Mouse (Mus musculus) stomach, postnatal 0 days (tissue): ENCODE measurements around the gene Wwox. TPM values are rescaled to one million over a fixed set of nuclear protein-coding genes. Genes with fewer than 3 reads are reported as not detected.

Experiments
- ATAC-seq: fragments of 200-750 bp; cut with Nextera tagmentation; 2 replicates; pipeline ENCODE4 v1.8.0; 2017; ENCODE audit not compliant: low FRiP score, low TSS enrichment
- DNase-seq: peaks from one replicate; pipeline ENCODE4 v3.0.0-alpha.2; 2016; ENCODE audit warnings: low spot score
- H3K27ac ChIP-seq: fragments of 300-500 bp; sonication (generic); replicated peaks from 2 replicates; pipeline ENCODE4 v1.5.1; 2014; ENCODE audit warnings: mild to moderate bottlenecking, control low read depth
- H3K27me3 ChIP-seq: fragments of 300-500 bp; sonication (generic); 2 replicates; pipeline ENCODE4 v1.6.1; 2014; ENCODE audit warnings: low read length; ENCODE audit not compliant: control insufficient read depth, insufficient read depth
- H3K36me3 ChIP-seq: fragments of 300-500 bp; sonication (generic); 2 replicates; pipeline ENCODE4 v1.6.1; 2014; ENCODE audit warnings: low read length, mixed read lengths; ENCODE audit not compliant: control insufficient read depth, insufficient read depth
- H3K4me1 ChIP-seq: fragments of 300-500 bp; sonication (generic); replicated peaks from 2 replicates; pipeline ENCODE4 v1.6.1; 2014; ENCODE audit warnings: antibody characterized with exemption; ENCODE audit not compliant: control insufficient read depth, insufficient read depth
- H3K4me2 ChIP-seq: fragments of 300-500 bp; sonication (generic); replicated peaks from 2 replicates; pipeline ENCODE4 v1.6.1; 2014; ENCODE audit warnings: low read depth, mild to moderate bottlenecking, control low read depth, moderate library complexity
- H3K4me3 ChIP-seq: fragments of 300-500 bp; sonication (generic); 2 replicates; pipeline ENCODE4 v1.5.1; 2014; ENCODE audit warnings: low read depth, low read length, control low read depth
- H3K9ac ChIP-seq: fragments of 300-500 bp; sonication (generic); 2 replicates; pipeline ENCODE4 v1.6.1; 2014; ENCODE audit warnings: mild to moderate bottlenecking, low read length, control low read depth, mixed read lengths
- H3K9me3 ChIP-seq: fragments of 300-500 bp; sonication (generic); 2 replicates; pipeline ENCODE4 v1.6.1; 2016; ENCODE audit warnings: low read length; ENCODE audit not compliant: control insufficient read depth
- CTCF ChIP-seq: IDR thresholded peaks from 2 replicates; pipeline ENCODE4 v1.5.1; 2016; ENCODE audit warnings: antibody characterized with exemption, low read depth, mild to moderate bottlenecking, moderate library complexity
- EP300 ChIP-seq: optimal IDR thresholded peaks from 2 replicates; pipeline ENCODE3; 2016; ENCODE audit warnings: antibody characterized with exemption
- WGBS: fragments of 180-500 bp; shearing (Covaris S2); extraction: QIAGEN DNeasy Blood & Tissue Kit; methylation state at CpG from one replicate; pipeline ENCODE4 v1.1.7; 2014; 5-methylcytosine and 5-hydroxymethylcytosine counted together
- polyA plus RNA-seq: library from polyadenylated mRNA; unstranded; fragments of >200 nt; fragmentation: Nextera tagmentation; extraction: Ambion mirVana; gene quantifications from 2 replicates; pipeline ENCODE4 v1.2.1, GENCODE M21; 2015

Gene Wwox
- polyA plus RNA-seq, 1 experiment from 2014 or later, result 9.2 TPM

DNA sequence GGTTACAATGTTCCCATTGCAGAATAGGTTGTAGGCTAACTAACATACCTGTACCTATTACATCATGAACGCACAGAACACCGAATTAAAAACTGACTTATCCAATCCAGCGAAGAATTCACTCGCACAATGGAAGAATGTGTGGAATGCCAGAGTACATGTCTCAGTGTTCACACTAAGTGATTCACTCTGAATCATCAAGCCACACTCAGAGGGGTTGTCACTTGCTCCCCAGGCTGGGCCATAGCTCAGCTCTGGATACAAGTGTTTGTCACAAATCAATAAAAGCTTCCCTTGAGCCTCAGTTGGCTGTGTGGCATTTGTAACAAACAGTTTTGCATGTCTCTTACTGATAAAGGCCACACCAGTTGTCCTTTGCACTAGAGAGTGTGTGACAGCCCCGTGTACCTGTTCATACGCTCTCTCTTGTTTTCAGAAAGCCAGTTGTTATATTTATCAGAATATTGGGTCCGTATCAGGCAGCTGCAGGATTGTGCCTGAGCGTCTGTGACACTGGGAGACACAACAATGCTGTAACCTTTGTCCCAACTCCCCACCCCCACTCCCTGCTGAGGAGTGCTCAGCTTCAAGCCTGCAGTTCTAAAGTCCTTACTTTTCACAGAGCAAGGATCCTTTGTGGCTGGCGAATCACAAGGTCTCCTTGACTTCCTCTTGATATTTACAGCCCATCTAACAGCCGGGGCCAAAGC is 338.0 kb downstream of the Wwox start:
- H3K4me1 ChIP-seq, result no peaks in the 10 kb centered on the region; the same call in 1 of the 2 replicates
- no peak overlapping the region for H3K9ac ChIP-seq
- H3K4me2 ChIP-seq, result no peak overlapping the region
- DNase-seq (no peak), ATAC-seq (no peak)
- no peaks in the 10 kb centered on the region for H3K9me3 ChIP-seq
- TF ChIP-seq CTCF, result no peak
- H3K27ac ChIP-seq, result no peak overlapping the region
- WGBS, result 64% methylated on average over 10 of the region's 10 CpGs
- no peaks in the 10 kb centered on the region for H3K27me3 ChIP-seq
- H3K36me3 ChIP-seq, result no peaks in the 10 kb centered on the region
- H3K4me3 ChIP-seq, result no peak overlapping the region

DNA sequence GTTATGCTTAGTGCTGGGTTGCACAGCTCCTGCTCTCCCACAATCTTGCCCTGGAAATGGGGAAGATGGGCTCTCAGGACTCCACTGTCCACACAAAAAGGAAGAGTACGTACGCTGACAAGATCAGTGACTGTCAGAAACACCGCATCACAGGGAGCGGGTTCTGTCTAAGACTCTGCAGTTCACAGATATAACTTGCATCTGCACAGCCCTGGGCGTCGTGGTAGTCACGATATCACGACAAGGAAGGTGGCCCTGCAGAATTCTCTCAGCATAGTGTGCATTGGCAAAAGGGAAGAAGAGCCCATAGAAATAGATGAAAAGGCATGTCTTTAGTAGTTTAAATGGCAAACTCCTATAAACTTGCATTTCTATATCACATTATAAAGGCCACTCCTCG is 339.5 kb downstream of the Wwox start:
- Histone ChIP-seq H3K4me1 (no peaks in the 10 kb centered on the region), H3K9me3 (no peaks in the 10 kb centered on the region), H3K36me3 (no peaks in the 10 kb centered on the region), H3K4me3 (no peak overlapping the region), H3K4me2 (no peak overlapping the region), H3K27me3 (no peaks in the 10 kb centered on the region), H3K9ac (no peak overlapping the region), H3K27ac (no peak overlapping the region)
- ATAC-seq (no peak), DNase-seq (no peak)
- TF ChIP-seq CTCF, result no peak
- TF ChIP-seq EP300, result no peak
- 88% methylated on average over 9 of the region's 9 CpGs for WGBS

DNA sequence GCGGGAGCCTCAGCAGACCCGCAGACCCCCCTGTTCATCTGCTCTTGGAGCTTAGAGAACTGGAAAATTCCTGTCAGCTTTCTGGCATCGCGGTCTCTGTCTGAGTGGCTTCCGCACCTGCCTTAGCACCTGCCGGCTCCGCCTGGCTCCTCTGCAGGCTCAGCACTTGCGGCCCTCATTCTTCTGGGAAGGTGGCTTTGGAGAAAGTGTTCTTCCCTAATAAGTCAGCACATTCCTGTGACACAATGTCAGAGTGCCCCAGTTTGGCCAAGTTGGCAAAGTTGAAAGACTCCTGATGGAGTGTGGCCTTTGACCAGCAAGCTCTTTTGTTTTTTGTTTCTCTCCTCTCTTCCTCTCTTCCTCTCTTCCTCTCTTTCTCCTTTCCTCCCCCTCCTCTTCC is 343.9 kb downstream of the Wwox start:
- H3K36me3 ChIP-seq, result no peaks in the 10 kb centered on the region
- no peak overlapping the region for H3K27ac ChIP-seq
- TF ChIP-seq EP300 (no peak), CTCF (no peak)
- WGBS, result 80% methylated on average over 8 of the region's 8 CpGs
- H3K27me3 ChIP-seq, result no peaks in the 10 kb centered on the region
- H3K4me3 ChIP-seq, result no peak overlapping the region
- no peaks in the 10 kb centered on the region for H3K9me3 ChIP-seq
- H3K9ac ChIP-seq, result no peak overlapping the region
- H3K4me1 ChIP-seq, result no peaks in the 10 kb centered on the region
- H3K4me2 ChIP-seq, result no peak overlapping the region
- ATAC-seq, result no peak
- no peak for DNase-seq

DNA sequence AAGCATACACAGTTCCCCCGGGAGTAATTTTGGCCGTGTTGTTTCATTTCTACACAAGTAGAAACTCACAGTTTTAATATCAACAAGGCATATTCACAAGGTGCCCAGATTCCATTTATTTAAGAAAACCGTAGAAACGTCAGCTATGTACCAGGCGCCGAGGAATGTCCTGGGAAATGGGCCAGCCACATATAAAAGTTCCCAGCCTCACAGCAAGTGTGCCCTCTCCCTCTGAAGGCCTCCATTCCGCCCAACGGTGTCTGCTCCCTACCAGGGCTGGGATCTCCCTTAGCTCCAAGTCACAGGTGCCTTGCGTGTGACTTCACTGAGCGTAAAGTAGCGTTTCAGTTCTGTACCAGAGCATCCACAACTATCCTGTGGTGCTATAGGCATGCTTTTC is 346.4 kb downstream of the Wwox start:
- Histone ChIP-seq H3K36me3 (no peaks in the 10 kb centered on the region), H3K4me1 (no peaks in the 10 kb centered on the region), H3K27me3 (no peaks in the 10 kb centered on the region), H3K9ac (no peak overlapping the region), H3K9me3 (no peaks in the 10 kb centered on the region), H3K4me2 (no peak overlapping the region), H3K4me3 (no peak overlapping the region), H3K27ac (no peak overlapping the region)
- no peak for TF ChIP-seq EP300
- 71% methylated on average over 11 of the region's 11 CpGs for WGBS
- ATAC-seq (peak; percentile 54; the same call in 1 of the 2 replicates), DNase-seq (no peak)

GRCm38 (mm10) chr8:114789616-114790015 is 350.2 kb downstream of the Wwox start:
- H3K4me1 ChIP-seq, result no peaks in the 10 kb centered on the region
- DNase-seq (no peak), ATAC-seq (no peak)
- no peak overlapping the region for H3K27ac ChIP-seq
- H3K9ac ChIP-seq, result no peak overlapping the region
- H3K27me3 ChIP-seq, result no peaks in the 10 kb centered on the region
- WGBS, result 84% methylated on average over 7 of the region's 7 CpGs
- H3K36me3 ChIP-seq, result no peaks in the 10 kb centered on the region
- H3K4me2 ChIP-seq, result no peak overlapping the region
- H3K4me3 ChIP-seq, result no peak overlapping the region
- no peaks in the 10 kb centered on the region for H3K9me3 ChIP-seq
- no peak for TF ChIP-seq CTCF
- no peak for TF ChIP-seq EP300

DNA sequence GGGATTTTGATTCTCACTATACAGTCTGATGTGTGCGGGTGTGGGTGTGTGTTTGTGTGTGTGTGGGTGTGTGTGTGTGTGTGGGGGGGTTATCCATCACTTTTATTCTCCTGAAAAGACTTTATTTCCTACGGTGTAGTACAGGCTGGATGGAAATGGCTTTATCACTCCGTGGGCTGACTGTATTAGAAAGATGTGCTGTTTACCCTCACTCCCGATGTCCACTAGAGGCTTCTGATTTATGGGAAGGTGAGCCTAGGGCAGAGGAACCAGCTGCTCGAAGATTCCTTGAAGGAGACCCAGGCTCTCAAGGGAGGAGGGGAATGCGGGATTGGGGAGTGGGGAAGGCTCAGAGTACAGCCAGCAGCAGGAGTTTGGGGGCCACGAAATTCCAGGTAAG is 351.3 kb downstream of the Wwox start:
- Histone ChIP-seq H3K36me3 (no peaks in the 10 kb centered on the region), H3K4me3 (no peak overlapping the region), H3K27ac (no peak overlapping the region), H3K4me1 (no peaks in the 10 kb centered on the region), H3K9me3 (no peaks in the 10 kb centered on the region), H3K27me3 (no peaks in the 10 kb centered on the region), H3K4me2 (no peak overlapping the region), H3K9ac (no peak overlapping the region)
- ATAC-seq, result no peak
- 72% methylated on average over 7 of the region's 7 CpGs for WGBS
- no peak for DNase-seq
- TF ChIP-seq CTCF (no peak), EP300 (no peak)
